In genomic region chr4:117126675-117127290, GRCm38 (mm10) we compare ENCODE assay signal across 8 mouse cellular contexts. TPM values are rescaled to one million over a fixed set of nuclear protein-coding genes. Genes with fewer than 3 reads are reported as not detected.
DNase-seq lines count a peak whose midpoint lies in the region; ATAC-seq and TF ChIP-seq lines count a peak whose summit lies in the region.

Tctex1d4 (plus strand) TSS chr4:117126794.

- peaks cover 5 to 30% of the 10 kb centered on the region in 2 experiments for H3K4me1 ChIP-seq in MEL (ENCODE audit: control insufficient read depth in 1 of 2, insufficient read depth in 2 of 2, low read length in 2 of 2)
- H3K4me1 ChIP-seq in heart, postnatal 0 days (ENCODE audit: control insufficient read depth, insufficient read depth): 0 out of 2 replicates have a peak, but pooled peaks cover 6% of the 10 kb centered on the region

- TF ChIP-seq POLR2A in MEL (IDR thresholded peaks at IDR 0.05; ENCODE audit: control insufficient read depth in 1 of 2, insufficient read depth in 1 of 2, low read depth in 1 of 2, low read length in 2 of 2, poor library complexity in 1 of 2): no peak

- peak within 1 kb of the TSS; percentile 31 for H3K4me2 ChIP-seq in heart, postnatal 0 days (ENCODE audit: low read depth, low read length)

- H3K79me2 ChIP-seq in MEL (ENCODE audit: control insufficient read depth, insufficient read depth, low read length, poor library complexity): no peaks in the 10 kb centered on the region; the same call in 1 of the 2 replicates
- no peaks in the 10 kb centered on the region for H3K79me2 ChIP-seq in macrophage (ENCODE audit: inconsistent target)

- ATAC-seq in heart, postnatal 0 days (ENCODE audit: insufficient read depth, low read depth): no peak

- H3K27me3 ChIP-seq in MEL (ENCODE audit: control insufficient read depth in 1 of 2, insufficient read depth in 2 of 2, low read length in 2 of 2): no peaks in the 10 kb centered on the region
- no peaks in the 10 kb centered on the region for H3K27me3 ChIP-seq in heart, postnatal 0 days (ENCODE audit: control insufficient read depth, insufficient read depth, low read length)

- no peak for TF ChIP-seq EP300 in MEL (IDR thresholded peaks at IDR 0.05; ENCODE audit: low read depth in 1 of 2, low read length in 2 of 2)
- no peak for TF ChIP-seq EP300 in heart, postnatal 0 days (IDR thresholded peaks at IDR 0.05; ENCODE audit: low read depth)

- H3K36me3 ChIP-seq in MEL (ENCODE audit: control insufficient read depth in 1 of 2, insufficient read depth in 2 of 2, low read length in 2 of 2): peaks cover 0 to 27% of the 10 kb centered on the region in 2 experiments; a peak in 2 of 4 replicates
- 0 out of 2 replicates have a peak, but pooled peaks cover 8% of the 10 kb centered on the region for H3K36me3 ChIP-seq in heart, postnatal 0 days (replicated peaks; ENCODE audit: control insufficient read depth, insufficient read depth, low read length)
- H3K36me3 ChIP-seq in macrophage (ENCODE audit: inconsistent target): peaks cover 6% of the 10 kb centered on the region; the same call in 1 of the 2 replicates

- peak; percentile 95 for DNase-seq in heart, adult 11 months
- no peak for DNase-seq in heart, postnatal 25 days (ENCODE audit: low spot score)
- peak; percentile 68 for DNase-seq in MEL (ENCODE audit: low read depth, low spot score)
- no peak for DNase-seq in heart, postnatal 0 days (ENCODE audit: low spot score)
- no peak for DNase-seq in left cerebral cortex, adult 18-20 months (ENCODE audit: low spot score in 2 of 2)
- no peak for DNase-seq in thymus, postnatal 25 days
- DNase-seq in Muller cell, postnatal 12 days (ENCODE audit: inconsistent ontology term): no peak

- TF ChIP-seq CTCF in MEL (IDR thresholded peaks at IDR 0.05 in 2 of 3, conservative IDR thresholded peaks at IDR 0.05 in 1 of 3; ENCODE audit: control insufficient read depth in 1 of 3, insufficient read depth in 1 of 3, low read depth in 2 of 3, low read length in 3 of 3, poor library complexity in 1 of 3, severe bottlenecking in 1 of 3): no peak
- no peak for TF ChIP-seq CTCF in heart, postnatal 0 days (IDR thresholded peaks at IDR 0.05; ENCODE audit: low read depth)

- H3K27ac ChIP-seq in MEL (ENCODE audit: control insufficient read depth, low read depth, low read length) (peak within 1 kb of the TSS; percentile 100), macrophage (peak within 1 kb of the TSS; percentile 98)
- H3K27ac ChIP-seq in heart, postnatal 0 days (ENCODE audit: low read depth): peak within 1 kb of the TSS; percentile 97

- intact Hi-C loops in heart, postnatal 25 days (cut with DNase I): no loop called here

- no peaks in the 10 kb centered on the region for H3K9me3 ChIP-seq in MEL (replicated peaks; ENCODE audit: insufficient read depth, low read length)
- no peaks in the 10 kb centered on the region for H3K9me3 ChIP-seq in heart, postnatal 0 days (replicated peaks; ENCODE audit: control insufficient read depth, low read length)

- TF ChIP-seq RAD21 in MEL (IDR thresholded peaks at IDR 0.05; ENCODE audit: low read depth, low read length): no peak

- peak within 1 kb of the TSS; percentile 7 to 20; a peak in 3 of 4 replicates for H3K4me3 ChIP-seq in MEL (ENCODE audit: control insufficient read depth in 1 of 2, insufficient read depth in 1 of 2, low read depth in 2 of 2, low read length in 2 of 2)
- H3K4me3 ChIP-seq in heart, postnatal 0 days (ENCODE audit: low read depth, low read length): no peak within 1 kb of the TSS
- H3K4me3 ChIP-seq in macrophage (ENCODE audit: inconsistent target): no peak within 1 kb of the TSS

- 72% methylated on average over 9 of the region's 9 CpGs for WGBS in heart, postnatal 0 days
- WGBS in macrophage (ENCODE audit: missing documents): 64% methylated on average over 9 of the region's 9 CpGs

- peak within 1 kb of the TSS; percentile 83 for H3K9ac ChIP-seq in MEL (ENCODE audit: control insufficient read depth, low read depth, low read length, poor library complexity, severe bottlenecking)
- peak within 1 kb of the TSS; percentile 31 for H3K9ac ChIP-seq in heart, postnatal 0 days (replicated peaks; ENCODE audit: low read depth, low read length)

TF ChIP-seq in MEL, 35 proteins besides CTCF, POLR2A, EP300 and RAD21:
- no peak for TF ChIP-seq BHLHE40 (IDR thresholded peaks at IDR 0.05; ENCODE audit: borderline replicate concordance, low read depth, low read length)
- no peak for TF ChIP-seq NELFE (IDR thresholded peaks at IDR 0.05; ENCODE audit: low read depth, low read length)
- no peak for TF ChIP-seq CHD1 (IDR thresholded peaks at IDR 0.05; ENCODE audit: low read depth, low read length)
- TF ChIP-seq SMC3 (IDR thresholded peaks at IDR 0.05; ENCODE audit: low read depth, low read length): no peak
- TF ChIP-seq NRF1 (IDR thresholded peaks at IDR 0.05; ENCODE audit: insufficient read depth, low read depth, low read length, poor library complexity, severe bottlenecking): no peak
- TF ChIP-seq ZC3H11A (IDR thresholded peaks at IDR 0.05; ENCODE audit: low read depth, low read length): no peak
- TF ChIP-seq MXI1 (IDR thresholded peaks at IDR 0.05; ENCODE audit: low read depth, low read length): no peak
- no peak for TF ChIP-seq TAL1 (IDR thresholded peaks at IDR 0.05; ENCODE audit: low read length)
- TF ChIP-seq ZKSCAN1 (IDR thresholded peaks at IDR 0.05; ENCODE audit: low read depth, low read length): no peak; the same call in 1 of the 2 replicates
- no peak for TF ChIP-seq GATA1 (IDR thresholded peaks at IDR 0.05; ENCODE audit: low read depth, low read length)
- no peak for TF ChIP-seq MAX (IDR thresholded peaks at IDR 0.05; ENCODE audit: low read length)
- no peak for TF ChIP-seq SIN3A (IDR thresholded peaks at IDR 0.05; ENCODE audit: low read length)

RNA-seq across cellular contexts. Expression of gene Tctex1d4, which starts in this region (rescaled TPM):
- total RNA-seq in heart, postnatal 25 days (2021): not detected
- 0.31 and 0.62 TPM in 2 replicates for total RNA-seq in MEL (2012; rRNA removed)
- polyA plus RNA-seq in MEL (2012; ENCODE audit: insufficient read depth in 1 of 2, insufficient read length in 2 of 2, low read depth in 1 of 2, low replicate concordance in 2 of 2, missing spikeins in 1 of 2): 1 to 10 TPM in 1 of 2 experiments, not detected in 1; 1.3 TPM
- not detected in 2 replicates for total RNA-seq in heart, postnatal 0 days (2014; rRNA removed; ENCODE audit: low replicate concordance)
- 1.3 TPM in 1 of 2 replicates, not detected in the other for polyA plus RNA-seq in heart, postnatal 0 days (2015; fragmentation: Nextera tagmentation; extraction: Ambion mirVana)
- 1 to 10 TPM in 17 of 26 experiments, not detected in 9; 1.3 to 7.4 (median 2.8) TPM for total RNA-seq in macrophage (2018; cell fraction: chromatin; rRNA removed)
- 1 to 10 TPM in 22 of 26 experiments, under 1 TPM in 4; 0.42 to 4.0 (median 2.2) TPM for total RNA-seq in macrophage (2018; cell fraction: cytosol; rRNA removed)
- total RNA-seq in macrophage (2018; cell fraction: nucleus; rRNA removed): 10 to 100 TPM in 1 of 26 experiments, 1 to 10 TPM in 17, not detected in 8; 1.2 to 10.0 (median 2.9) TPM
- 0.68 to 2.6 TPM (median 0.93 TPM) in 3 replicates for polyA plus RNA-seq in macrophage (2018)
- under 1 TPM in 1 of 2 experiments, not detected in 1; 0.77 TPM for total RNA-seq in left cerebral cortex, adult 18-20 months (2021)

Comparison
In these comparisons a context has a peak if more than half of its experiments do, and no peak if none do; other contexts are left out.
1. DNase-seq: peak in heart, adult 11 months (single experiment) and MEL (single experiment); none in heart, postnatal 25 days (single experiment), heart, postnatal 0 days (single experiment), left cerebral cortex, adult 18-20 months (0 of 2), thymus, postnatal 25 days (single experiment) and Muller cell, postnatal 12 days (single experiment).
2. H3K4me3 ChIP-seq: peak in MEL (2 of 2); none in heart, postnatal 0 days (single experiment) and macrophage (single experiment).
3. Peak in every context shown above with its lines, with median percentiles within 50 percentile points of each other: H3K27ac ChIP-seq.